Mouse (Mus musculus) liver, adult 2 months (tissue): Measurements from ENCODE around the gene Ubac2.

Source experiments
- CTCF ChIP-seq: fragments of 200-500 bp; IDR thresholded peaks from 2 replicates; pipeline ENCODE4 v1.5.1; 2011; ENCODE audit warnings: low read depth, low read length, control low read depth
- POLR2A ChIP-seq: fragments of 200-500 bp; IDR thresholded peaks from 2 replicates; pipeline ENCODE4 v1.6.1; 2011; ENCODE audit warnings: low read length, control low read depth; ENCODE audit not compliant: insufficient read depth; ENCODE audit errors: extremely low read depth

DNA sequence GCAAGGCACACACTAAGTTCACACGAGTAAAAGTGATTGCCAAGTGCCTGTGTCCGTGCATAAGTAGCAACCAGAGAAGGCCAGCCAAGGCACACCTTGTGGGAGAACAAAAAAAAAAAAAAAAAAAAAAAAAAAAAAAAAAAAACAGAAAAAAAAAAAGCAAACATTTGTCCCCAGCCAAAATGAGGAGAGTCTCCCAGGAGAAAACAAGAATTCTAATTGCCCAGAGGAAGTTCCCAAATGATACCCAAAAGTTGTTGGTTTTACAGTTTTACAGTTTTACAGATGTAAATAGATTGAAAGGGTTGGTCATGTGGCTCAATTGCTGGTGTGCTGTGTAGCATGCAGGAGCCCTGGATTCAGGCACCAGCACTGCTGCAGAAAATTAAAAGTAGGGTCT, 153.6 kb downstream of the Ubac2 start:
- TF ChIP-seq POLR2A, result no peak
- no peak for TF ChIP-seq CTCF
